Mouse (Mus musculus) regulatory T cell (primary cell): ENCODE results near the gene 3110082J24Rik.

ENCODE experiments used
- in situ Hi-C: fragments of 300-600 bp; cut with MboI, MseI; formaldehyde crosslinking; loops from one replicate; pipeline ENCODE4 v1.15.1; 2025; ENCODE audit warnings: high pct_unique_total_duplicates

3110082J24Rik gene

DNA sequence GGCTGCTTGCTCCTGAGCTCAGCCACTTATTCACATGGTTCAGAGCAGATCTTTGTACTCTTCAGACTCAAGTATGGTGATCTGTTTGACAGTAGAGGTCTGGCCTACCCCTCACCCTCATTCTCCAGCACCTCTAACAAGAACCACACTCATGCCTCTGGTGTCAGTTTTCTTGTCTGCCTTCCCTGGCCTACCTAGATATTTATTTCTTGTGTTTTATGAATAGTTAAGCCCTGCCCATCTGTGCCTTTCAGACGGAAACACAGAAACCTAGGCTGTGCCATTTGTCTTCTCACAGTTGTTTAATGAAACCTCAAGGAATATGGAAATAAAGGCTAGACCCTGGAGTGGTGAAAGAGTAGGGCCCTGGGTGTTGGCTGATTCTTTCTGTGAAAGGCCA, 12.1 kb upstream of the 3110082J24Rik start:
- in situ Hi-C loops, result no loop called here

DNA sequence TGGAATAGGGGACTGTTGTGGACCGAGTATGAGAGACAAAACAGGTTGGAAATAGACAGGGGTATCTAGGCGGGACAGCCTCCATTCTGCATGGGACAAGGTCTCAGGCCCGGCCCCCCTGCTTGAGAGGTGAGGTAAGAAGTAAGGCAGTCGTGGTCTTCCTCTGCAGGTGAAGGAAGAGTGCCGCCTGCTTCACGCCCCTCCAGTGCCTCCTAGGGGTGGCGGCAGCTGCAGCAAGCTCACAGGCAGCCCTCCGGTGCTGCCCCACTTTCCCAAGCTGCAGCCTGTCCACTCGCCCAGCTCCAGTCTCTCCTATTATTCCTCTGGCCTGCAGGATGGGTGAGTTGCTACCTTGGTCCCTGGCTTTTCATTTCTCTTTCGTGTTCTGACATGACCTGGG, 9.8 kb upstream of the 3110082J24Rik start:
- in situ Hi-C loops, result no loop called here

GRCm38 (mm10) chr5:30114761-30115140, 8.9 kb upstream of the 3110082J24Rik start:
- in situ Hi-C loops, result no loop called here

DNA sequence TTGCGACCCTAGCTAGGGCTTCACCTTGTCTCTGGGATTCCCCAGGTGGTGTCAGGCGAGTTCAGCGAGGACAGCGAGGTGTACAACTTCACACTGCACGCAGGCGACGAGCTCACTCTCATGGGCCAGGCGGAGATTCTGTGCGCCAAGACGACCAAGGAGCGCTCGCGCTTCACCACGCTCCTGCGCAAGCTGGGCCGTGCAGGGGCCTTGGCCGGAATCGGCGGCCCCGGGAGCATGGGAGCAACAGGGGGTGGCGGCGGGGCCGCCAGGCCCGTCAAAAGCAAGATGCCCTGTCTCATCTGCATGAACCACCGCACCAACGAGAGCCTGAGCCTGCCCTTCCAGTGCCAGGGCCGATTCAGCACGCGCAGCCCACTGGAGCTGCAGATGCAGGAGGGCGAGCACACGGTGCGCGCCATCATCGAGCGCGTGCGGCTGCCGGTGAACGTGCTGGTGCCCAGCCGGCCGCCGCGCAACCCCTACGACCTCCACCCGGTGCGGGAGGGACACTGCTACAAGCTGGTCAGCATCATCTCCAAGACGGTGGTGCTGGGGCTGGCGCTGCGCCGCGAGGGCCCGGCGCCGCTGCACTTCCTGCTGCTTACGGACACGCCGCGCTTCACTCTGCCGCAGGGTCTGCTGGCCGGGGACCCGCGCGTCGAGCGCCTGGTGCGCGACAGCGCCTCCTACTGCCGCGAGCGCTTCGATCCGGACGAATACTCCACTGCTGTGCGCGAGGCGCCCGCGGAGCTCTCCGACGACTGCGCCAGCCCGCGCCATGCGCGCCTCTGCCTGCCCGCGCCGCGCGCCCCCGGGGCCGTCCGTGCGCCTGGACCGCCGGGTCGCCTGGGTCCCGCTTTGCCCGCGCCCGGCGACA, 8.2 kb upstream of the 3110082J24Rik start:
- in situ Hi-C loops, result no loop called here

GRCm38 (mm10) chr5:30112533-30113068, 6.7 kb upstream of the 3110082J24Rik start:
- in situ Hi-C loops, result no loop called here

- in situ Hi-C loops, result no loop called here
Measured at GRCm38 (mm10) chr5:30111771-30112170, 5.9 kb upstream of the 3110082J24Rik start.

GRCm38 (mm10) chr5:30111126-30111525, 5.2 kb upstream of the 3110082J24Rik start:
- in situ Hi-C loops, result no loop called here

- in situ Hi-C loops, result no loop called here
Measured at GRCm38 (mm10) chr5:30110371-30111060, 4.6 kb upstream of the 3110082J24Rik start.

DNA sequence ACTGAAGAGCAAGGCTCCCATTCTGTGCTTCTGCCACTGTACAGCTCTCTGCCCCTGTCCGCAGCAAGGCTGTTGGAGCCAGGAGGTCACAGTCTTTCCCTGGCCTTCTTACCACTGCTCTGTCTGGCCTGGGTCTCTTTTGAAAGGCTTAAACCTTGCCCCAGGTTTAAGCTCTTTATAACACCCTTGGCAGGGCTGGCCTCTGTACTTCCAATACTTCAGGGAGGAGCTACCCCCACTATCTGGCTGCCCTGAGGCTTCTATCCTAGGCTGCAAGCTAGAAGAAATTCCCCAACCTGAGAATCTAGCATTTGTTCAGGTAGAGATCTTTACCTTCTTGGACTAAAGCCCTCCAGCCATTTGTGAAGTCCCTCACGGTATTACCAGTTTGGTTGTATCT, 4.0 kb upstream of the 3110082J24Rik start:
- in situ Hi-C loops, result no loop called here

- in situ Hi-C loops, result no loop called here
Measured at GRCm38 (mm10) chr5:30108233-30108632, 2.3 kb upstream of the 3110082J24Rik start.

- in situ Hi-C loops, result no loop called here
Measured at GRCm38 (mm10) chr5:30107611-30108041, 1.7 kb upstream of the 3110082J24Rik start.

DNA sequence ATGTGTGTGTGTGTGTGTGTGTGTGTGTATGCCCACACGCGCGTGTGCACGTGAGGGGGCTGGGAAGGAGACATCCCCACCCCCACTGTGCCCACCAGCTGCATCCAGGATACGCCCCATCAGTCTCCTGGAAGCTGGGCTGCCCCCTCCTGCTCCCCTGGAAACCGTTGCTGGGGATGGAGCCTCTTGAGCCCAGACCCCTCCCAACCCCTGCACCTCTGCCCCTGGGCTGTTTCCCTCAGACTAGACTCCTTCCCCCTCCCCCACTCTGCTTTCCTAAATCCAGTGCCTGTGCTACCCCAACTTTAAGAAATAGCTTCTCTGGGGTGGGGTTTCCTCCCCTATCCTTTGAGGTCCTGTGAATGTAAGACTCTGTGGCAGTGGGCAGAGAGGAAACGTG, 1.3 kb upstream of the 3110082J24Rik start:
- in situ Hi-C loops, result no loop called here

- in situ Hi-C loops, result no loop called here
Measured at GRCm38 (mm10) chr5:30106756-30107155, 870 bp upstream of the 3110082J24Rik start.

DNA sequence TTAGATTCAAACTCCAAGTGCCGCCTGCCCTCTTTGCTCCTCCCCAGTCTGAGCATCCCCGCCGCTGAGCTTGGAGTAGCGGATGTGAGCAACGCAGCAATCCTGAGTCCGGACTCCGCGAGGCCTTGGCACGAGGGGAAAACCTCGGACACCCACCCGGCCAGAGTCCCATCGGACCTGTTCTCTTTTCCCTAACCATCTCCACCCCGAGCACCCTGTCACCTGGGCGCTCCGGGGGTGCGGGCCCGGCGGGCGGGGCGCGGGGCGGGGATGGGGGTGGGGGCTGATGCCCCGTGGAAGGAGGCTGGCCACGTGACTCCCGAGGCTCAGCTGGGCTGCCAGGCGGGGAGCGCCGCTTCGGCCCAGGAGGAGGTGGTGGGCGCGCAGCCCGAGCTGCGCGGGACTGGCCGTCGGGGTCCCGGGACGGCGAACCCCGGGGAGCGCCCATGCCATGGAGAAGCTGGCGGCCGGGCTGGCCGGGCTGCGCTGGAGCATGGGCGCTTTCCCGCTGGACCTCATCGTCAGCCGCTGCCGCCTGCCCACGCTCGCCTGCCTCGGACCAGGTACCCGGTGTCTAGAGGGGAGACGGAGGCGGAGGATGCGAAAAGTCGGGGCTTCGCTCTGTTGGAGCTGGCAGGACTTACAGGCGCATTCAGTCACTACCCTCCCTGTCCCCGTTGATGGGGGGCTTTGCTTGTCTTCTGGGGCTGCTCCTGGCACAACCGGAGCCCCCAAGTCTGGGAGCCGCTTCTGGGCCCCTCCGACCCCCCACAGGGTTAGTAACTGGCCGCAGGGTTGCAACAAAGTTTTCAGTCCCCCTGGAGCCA, 832 bp downstream of the 3110082J24Rik start, which contains the start of gene Garem2:
Gene Garem2, plus strand, starts transcription at position 321 of the 827 bp plus-strand sequence.
- in situ Hi-C loops, result no loop called here

- in situ Hi-C loops, result no loop called here
Measured at GRCm38 (mm10) chr5:30104339-30104738, 1.5 kb downstream of the 3110082J24Rik start.

- in situ Hi-C loops, result no loop called here
Measured at GRCm38 (mm10) chr5:30103340-30103739, 2.5 kb downstream of the 3110082J24Rik start.

DNA sequence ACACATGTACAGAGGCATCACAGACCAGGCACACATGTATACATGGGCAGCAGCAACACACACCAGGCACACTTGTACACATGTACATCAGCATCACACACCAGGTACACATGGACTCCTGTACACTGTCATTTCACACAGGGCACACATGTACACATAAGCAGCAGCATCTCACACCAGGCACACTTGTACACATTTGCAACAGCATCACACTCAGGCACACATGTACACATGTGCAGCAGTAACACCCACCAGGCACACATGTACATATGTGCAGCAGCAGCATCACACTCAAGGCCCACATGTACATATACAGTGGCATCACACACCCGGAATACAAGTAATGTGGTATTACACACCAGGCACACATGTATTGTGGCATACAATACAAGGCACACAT, 7.6 kb downstream of the 3110082J24Rik start:
- in situ Hi-C loops, result no loop called here

GRCm38 (mm10) chr5:30095731-30096130, 10.2 kb downstream of the 3110082J24Rik start:
- in situ Hi-C loops, result no loop called here

GRCm38 (mm10) chr5:30094399-30094798, 11.5 kb downstream of the 3110082J24Rik start:
- in situ Hi-C loops, result no loop called here

DNA sequence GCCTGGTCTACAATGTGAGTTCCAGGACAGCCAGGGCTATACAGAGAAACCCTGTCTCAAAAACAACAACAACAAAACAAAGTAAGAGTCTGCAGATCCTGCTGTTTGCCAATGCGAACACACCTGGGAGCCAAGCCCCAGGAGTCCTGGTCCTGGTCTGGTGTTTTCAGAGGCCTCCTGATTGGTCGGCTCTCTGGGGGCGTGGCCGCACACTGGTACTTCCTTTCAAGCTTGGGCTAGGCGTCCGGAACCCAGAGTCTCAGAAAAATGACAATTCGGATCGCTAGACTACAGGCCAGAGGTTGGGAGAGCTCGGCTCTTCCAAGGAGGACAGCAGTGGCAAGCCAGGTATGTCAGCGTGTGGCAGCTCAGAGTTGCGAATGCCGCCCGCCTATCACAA, 13.2 kb downstream of the 3110082J24Rik start:
- in situ Hi-C loops, result no loop called here
